Mouse (Mus musculus) MEL-GATA-1-ER (cell line): ENCODE measurements around the gene Pik3cg.
A peak's percentile ranks its signal among the peaks of the same experiment; 100 is the strongest.
"Not testable (repeated sequence)": the region's sequence is repeated elsewhere in the genome, so short reads cannot be mapped to it uniquely, and the experiment has no call there.

Source experiments
- DNase-seq: peaks from one replicate; pipeline ENCODE4 v3.0.0-alpha.2; 2012; ENCODE audit warnings: low read depth; ENCODE audit errors: extremely low read depth

Pik3cg gene

DNA sequence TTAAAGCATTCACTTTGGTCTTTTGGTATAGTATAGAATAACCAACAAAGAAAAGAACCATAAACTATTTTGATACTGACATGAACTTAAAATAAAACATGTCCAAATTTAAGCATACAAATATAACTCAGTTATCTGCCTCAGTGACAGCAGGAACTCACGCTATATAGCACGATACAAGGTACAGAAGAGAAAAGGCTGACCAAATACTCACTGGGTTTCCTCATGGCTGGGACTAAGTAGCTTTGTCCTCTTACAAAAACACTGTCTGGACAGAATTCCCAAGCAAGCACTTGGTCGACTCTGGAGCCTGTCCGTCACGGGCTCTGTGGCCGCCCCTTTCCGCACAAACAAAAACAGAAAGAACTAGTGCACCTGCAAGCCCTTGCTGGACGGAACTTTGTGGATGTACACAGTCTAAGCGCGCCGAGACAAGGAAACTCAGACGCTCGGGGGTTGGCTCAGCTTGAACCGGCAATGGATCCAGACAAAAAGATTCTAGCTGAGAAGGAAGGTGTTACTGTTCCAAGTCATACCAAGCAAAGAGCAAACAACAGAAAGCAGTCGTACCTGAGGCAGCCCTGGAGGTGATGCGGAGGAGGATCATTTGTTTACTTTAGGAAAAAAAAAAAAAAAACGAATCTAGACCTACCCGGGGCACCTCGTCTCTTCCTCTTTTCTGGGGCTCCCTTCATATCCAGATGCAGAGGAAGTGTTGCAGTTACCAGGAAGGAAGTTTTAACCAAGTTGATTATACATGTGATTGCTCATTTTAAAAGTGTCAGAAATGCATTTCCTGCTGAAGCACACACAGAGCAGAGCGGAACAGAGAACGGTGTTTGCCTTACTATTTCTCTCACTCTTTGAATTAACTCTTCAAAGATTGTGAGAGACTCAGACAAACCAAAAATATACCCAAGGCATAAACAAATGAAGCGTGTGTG lies at the start of gene Pik3cg:
TSS of gene Pik3cg (minus strand) at position 712 of the 944 bp plus-strand sequence.
- peak; percentile 83 for DNase-seq

GRCm38 (mm10) chr12:32248483-32248882 lies 40.0 kb upstream of the Pik3cg start:
- no peak for DNase-seq

- peak; percentile 26 for DNase-seq
These were observed 37.2 kb upstream of the Pik3cg start for GRCm38 (mm10) chr12:32245566-32246233.

- DNase-seq, result no peak
These were observed 35.1 kb upstream of the Pik3cg start for GRCm38 (mm10) chr12:32243586-32243985.

GRCm38 (mm10) chr12:32239134-32239533 lies 30.7 kb upstream of the Pik3cg start:
- DNase-seq, result not testable (repeated sequence)

DNA sequence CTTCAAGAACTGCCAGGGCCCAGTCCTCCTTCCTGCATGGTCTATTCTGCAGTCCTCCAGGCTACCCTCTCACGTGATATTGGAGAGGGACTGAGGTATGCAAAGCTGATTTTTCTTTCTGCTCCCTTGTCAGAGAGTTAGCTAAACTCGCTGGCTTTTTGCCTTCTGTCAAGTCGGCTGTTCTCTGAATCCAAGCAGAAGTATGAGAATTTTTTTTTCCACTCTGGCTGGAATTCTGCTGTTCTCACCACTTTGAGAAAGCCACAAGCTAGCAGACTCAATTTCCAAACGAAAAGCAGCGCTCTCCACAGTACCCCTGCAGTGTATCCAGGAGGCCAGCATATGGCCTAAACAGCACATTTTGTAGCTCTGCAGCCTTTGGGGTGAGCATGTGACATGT lies 30.0 kb upstream of the Pik3cg start:
- DNase-seq, result no peak

GRCm38 (mm10) chr12:32237839-32238238 lies 29.4 kb upstream of the Pik3cg start:
- DNase-seq, result no peak

DNA sequence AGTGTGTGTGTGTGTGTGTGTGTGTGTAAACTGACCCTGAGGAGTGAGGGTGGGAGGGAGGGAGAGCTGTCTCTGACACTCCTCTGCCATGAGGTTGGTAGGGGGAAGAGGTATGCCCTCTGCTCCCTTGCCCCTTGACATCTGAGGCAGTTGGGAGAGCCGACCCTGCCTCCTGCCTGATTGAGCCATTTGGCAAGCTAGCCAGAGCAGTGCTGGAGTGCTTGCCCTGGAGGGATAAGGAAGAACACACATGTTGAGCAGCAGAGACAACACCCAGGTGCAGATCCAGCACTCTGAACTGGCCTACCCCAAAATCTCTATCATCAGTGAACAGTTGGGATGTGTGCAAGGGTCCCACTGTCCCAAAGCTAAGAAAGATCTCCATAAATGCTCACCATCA lies 28.7 kb upstream of the Pik3cg start:
- DNase-seq, result no peak

DNA sequence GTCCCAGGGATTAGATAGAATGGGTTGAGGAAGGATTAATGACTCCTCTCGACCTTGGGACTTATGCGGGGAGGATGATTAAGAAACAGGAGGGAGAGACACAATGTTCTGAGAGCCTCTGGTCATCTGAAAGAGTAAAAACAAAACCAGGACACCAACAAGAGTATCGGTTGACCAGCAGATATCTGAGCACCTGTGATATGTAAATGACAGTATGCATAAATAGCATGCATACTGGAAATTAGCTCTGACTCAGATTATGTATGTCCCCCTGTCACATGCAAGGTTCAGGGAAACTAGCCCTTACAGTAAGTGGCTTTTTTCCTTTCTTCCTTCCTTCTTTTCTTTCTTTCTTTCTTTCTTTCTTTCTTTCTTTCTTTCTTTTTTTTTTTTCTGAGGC lies 28.0 kb upstream of the Pik3cg start:
- DNase-seq, result no peak

DNA sequence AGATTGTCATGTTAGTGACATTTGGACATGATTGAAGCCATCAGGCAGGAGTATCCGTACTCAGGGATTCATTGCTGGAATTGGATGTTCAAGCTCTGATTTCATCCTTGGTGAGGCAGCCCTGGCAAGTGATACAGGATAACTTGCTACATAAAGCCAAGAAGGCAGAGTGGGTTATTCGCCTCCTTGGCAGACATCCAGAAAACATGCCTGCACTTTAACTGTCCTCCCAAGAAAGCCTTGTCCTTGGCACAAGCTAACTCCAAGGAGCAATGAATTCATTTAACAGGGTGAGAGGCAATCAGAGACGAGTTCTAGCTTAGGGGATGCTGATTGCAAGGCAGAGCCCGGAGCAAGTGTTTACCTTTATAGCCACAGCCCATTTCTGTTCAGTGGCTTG lies 25.4 kb upstream of the Pik3cg start:
- no peak for DNase-seq

DNA sequence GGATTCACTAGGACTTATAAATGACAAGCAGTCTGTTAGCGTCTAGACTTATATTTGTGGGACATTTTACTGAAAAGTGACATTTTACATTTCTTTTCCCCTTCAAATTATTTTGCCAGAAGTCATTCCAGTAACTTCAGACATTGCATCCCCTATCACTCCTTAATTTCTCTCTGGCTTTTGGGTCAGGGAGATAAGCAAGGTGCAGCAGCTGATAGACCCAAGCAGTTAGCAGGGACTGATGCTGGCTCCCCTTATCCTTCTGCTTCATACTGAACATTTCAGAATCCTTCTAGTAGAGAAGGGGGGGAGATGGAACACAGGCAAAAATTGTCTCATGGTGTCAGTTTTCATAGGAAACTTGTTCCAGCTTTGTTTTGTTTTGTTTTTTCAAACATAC lies 22.9 kb upstream of the Pik3cg start:
- DNase-seq, result no peak

GRCm38 (mm10) chr12:32223629-32224028 lies 15.2 kb upstream of the Pik3cg start:
- DNase-seq, result no peak

GRCm38 (mm10) chr12:32222758-32223385 lies 14.4 kb upstream of the Pik3cg start:
- DNase-seq, result no peak

DNA sequence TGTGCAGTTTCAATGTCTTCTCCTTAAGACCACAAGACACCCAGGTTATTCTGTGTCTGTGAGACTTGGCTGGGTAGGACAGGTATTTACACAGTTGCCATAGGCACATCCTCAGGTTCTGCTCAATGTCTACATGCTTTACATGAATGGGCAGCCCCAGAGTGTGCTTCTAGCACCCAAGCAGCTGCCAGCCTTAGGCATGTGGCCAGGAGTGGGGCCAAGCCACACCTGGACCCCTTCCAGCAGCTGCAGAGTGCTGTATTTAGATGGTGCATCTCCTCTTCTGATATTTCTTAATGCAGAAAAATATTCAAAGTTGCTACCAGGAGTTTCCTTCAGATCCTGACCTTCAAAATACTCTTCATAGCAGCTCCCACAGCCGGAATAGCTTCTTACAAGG lies 11.9 kb upstream of the Pik3cg start:
- no peak for DNase-seq

GRCm38 (mm10) chr12:32215143-32215542 lies 6.7 kb upstream of the Pik3cg start:
- no peak for DNase-seq

GRCm38 (mm10) chr12:32212702-32213101 lies 4.2 kb upstream of the Pik3cg start:
- DNase-seq, result no peak

GRCm38 (mm10) chr12:32212156-32212555 lies 3.7 kb upstream of the Pik3cg start:
- DNase-seq, result no peak

- DNase-seq, result no peak
These were observed 2.8 kb upstream of the Pik3cg start for GRCm38 (mm10) chr12:32211257-32211656.

- peak; percentile 24 for DNase-seq
These were observed 492 bp upstream of the Pik3cg start for GRCm38 (mm10) chr12:32208951-32209350.

GRCm38 (mm10) chr12:32207141-32207540 lies 1.3 kb downstream of the Pik3cg start:
- DNase-seq, result no peak

DNA sequence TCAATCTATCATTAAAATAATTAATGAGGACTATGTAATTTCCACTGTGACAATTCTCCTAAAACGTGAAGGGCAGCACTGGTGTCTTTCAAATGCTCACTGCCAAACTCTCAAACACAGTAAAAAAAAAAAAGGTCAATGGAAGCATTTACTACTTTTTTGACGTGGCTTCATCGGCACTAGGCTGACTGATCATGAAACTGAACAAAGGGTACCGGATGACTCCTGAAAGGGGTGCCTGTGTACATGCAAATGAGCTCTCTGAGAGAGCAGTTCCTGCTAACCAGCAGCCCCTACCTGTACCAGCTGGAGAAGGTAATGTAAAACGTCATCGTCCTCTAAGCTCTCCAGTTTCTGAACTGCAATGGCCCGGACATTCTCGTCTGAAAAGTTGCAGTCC lies 4.8 kb downstream of the Pik3cg start:
- no peak for DNase-seq

GRCm38 (mm10) chr12:32202583-32202982 lies 5.9 kb downstream of the Pik3cg start:
- DNase-seq, result no peak
